Mouse (Mus musculus) cerebellum, postnatal 36 days (tissue): ENCODE results near the gene Nog.

Experiments used
- DNase-seq, 2 experiments: peaks; one replicate each; pipeline ENCODE4 v3.0.0; 2021 to 2022; ENCODE audit warnings: mixed read lengths in 2 of 2

The Nog gene

GRCm38 (mm10) chr11:89265080-89265479, 37.1 kb downstream of the Nog start:
- DNase-seq: no peak

GRCm38 (mm10) chr11:89259338-89259915, 42.7 kb downstream of the Nog start:
- DNase-seq: no peak

- no peak for DNase-seq
Observed at GRCm38 (mm10) chr11:89257893-89258292, 44.2 kb downstream of the Nog start.

GRCm38 (mm10) chr11:89253973-89254372, 48.2 kb downstream of the Nog start:
- no peak for DNase-seq
